Mouse (Mus musculus): ENCODE measurements at regions not wholly inside any gene's neighbourhood (a gene's known extent, or its start where the extent isn't known, plus 50 kb on each side); places are given as distances from the start of the nearest gene placed in this dataset.

- TF ChIP-seq GATA1 (IDR thresholded peaks at IDR 0.05; ENCODE audit: low read length) (no peak), TAL1 (IDR thresholded peaks at IDR 0.05; ENCODE audit: low read length) (no peak)
Measured at GRCm38 (mm10) chr4:131430420-131430819, 407.7 kb downstream of the Ptpru start.

Data from erythroblast, embryonic 14.5 days (primary cell).